Mouse (Mus musculus) testis, postnatal 10 days (tissue): ENCODE data around the gene Gm28038.

Experiments
- DNase-seq: peaks from one replicate; pipeline ENCODE4 v3.0.0; 2021; ENCODE audit warnings: low spot score

Gm28038 gene

GRCm38 (mm10) chr2:30285416-30286181 is 4.8 kb downstream of the Gm28038 start:
- DNase-seq: peak; percentile 56

- DNase-seq: peak; percentile 100
Measured at GRCm38 (mm10) chr2:30286192-30287026, 5.6 kb downstream of the Gm28038 start, which contains the start of the genes Dolk and Nup188. TSS of gene Dolk (minus strand) at chr2:30286334. TSS of gene Nup188 (plus strand) at chr2:30286397.

GRCm38 (mm10) chr2:30287027-30287373 is 6.2 kb downstream of the Gm28038 start:
- peak; percentile 46 for DNase-seq

GRCm38 (mm10) chr2:30299525-30299924 is 18.7 kb downstream of the Gm28038 start:
- DNase-seq: no peak

GRCm38 (mm10) chr2:30299966-30300365 is 19.1 kb downstream of the Gm28038 start:
- no peak for DNase-seq

GRCm38 (mm10) chr2:30306087-30306486 is 25.2 kb downstream of the Gm28038 start:
- DNase-seq: no peak

GRCm38 (mm10) chr2:30309351-30309750 is 28.5 kb downstream of the Gm28038 start:
- DNase-seq: no peak

- DNase-seq: no peak
Measured at GRCm38 (mm10) chr2:30311481-30311880, 30.6 kb downstream of the Gm28038 start.

- DNase-seq: no peak
Measured at GRCm38 (mm10) chr2:30316136-30316535, 35.3 kb downstream of the Gm28038 start.

- DNase-seq: no peak
Measured at GRCm38 (mm10) chr2:30316955-30317354, 36.1 kb downstream of the Gm28038 start.

- DNase-seq: no peak
Measured at GRCm38 (mm10) chr2:30319260-30319659, 38.4 kb downstream of the Gm28038 start.

GRCm38 (mm10) chr2:30323111-30323510 is 42.3 kb downstream of the Gm28038 start:
- DNase-seq: no peak

- no peak for DNase-seq
Measured at GRCm38 (mm10) chr2:30325296-30325695, 44.5 kb downstream of the Gm28038 start.

GRCm38 (mm10) chr2:30327276-30327675 is 46.4 kb downstream of the Gm28038 start:
- DNase-seq: no peak

- DNase-seq: no peak
Measured at GRCm38 (mm10) chr2:30328791-30329190, 47.9 kb downstream of the Gm28038 start.

GRCm38 (mm10) chr2:30335324-30335723 is 54.5 kb downstream of the Gm28038 start:
- no peak for DNase-seq

GRCm38 (mm10) chr2:30336174-30336915 is 55.5 kb downstream of the Gm28038 start:
- DNase-seq: no peak

GRCm38 (mm10) chr2:30337179-30337578 is 56.3 kb downstream of the Gm28038 start:
- DNase-seq: peak; percentile 39

GRCm38 (mm10) chr2:30342061-30342460 is 61.2 kb downstream of the Gm28038 start:
- no peak for DNase-seq

GRCm38 (mm10) chr2:30342544-30342943 is 61.7 kb downstream of the Gm28038 start:
- DNase-seq: no peak

- DNase-seq: peak; percentile 70
Measured at GRCm38 (mm10) chr2:30343601-30344137, 62.8 kb downstream of the Gm28038 start.
